In genomic region chr17:83782740-83783139, GRCm38 (mm10) we compare ENCODE assay signal across 10 mouse cellular contexts.
DNase-seq lines count a peak whose midpoint lies in the region; ATAC-seq lines count a peak whose summit lies in the region.
"Had no signal": no experiment of that assay in that cellular context is flagged by ENCODE, and none has a peak within 500 bp of the region (broad histone marks: within the 10 kb centered on the region; RNA-seq: fewer than 3 reads in every experiment).

No protein-coding gene starts in this region.

- peak overlapping the region; percentile 4; the same call in 1 of the 2 replicates for H3K27ac ChIP-seq in embryonic facial prominence, embryonic 15.5 days (replicated peaks)

- no peaks in the 10 kb centered on the region for H3K9me3 ChIP-seq in embryonic facial prominence, embryonic 15.5 days (replicated peaks)

- no peak for DNase-seq in frontal cortex, postnatal 25 days (ENCODE audit: low spot score in 2 of 2)
- peak; percentile 58 for DNase-seq in MN1 (ENCODE audit: low spot score)
- peak; percentile 44 to 68 for DNase-seq in left cerebral cortex, adult 18-20 months (ENCODE audit: low spot score in 2 of 2)
- DNase-seq in urinary bladder, adult 2 months (ENCODE audit: low spot score), result no peak
- no peak for DNase-seq in adrenal gland, postnatal 10 days
- DNase-seq: adrenal gland, postnatal 14 days had no signal

- no peaks in the 10 kb centered on the region for H3K27me3 ChIP-seq in embryonic facial prominence, embryonic 15.5 days

- no peak overlapping the region for H3K4me2 ChIP-seq in embryonic facial prominence, embryonic 15.5 days (replicated peaks)

- no peak overlapping the region for H3K4me3 ChIP-seq in embryonic facial prominence, embryonic 15.5 days (replicated peaks)
- H3K4me3 ChIP-seq: erythroblast, embryonic 14.5 days had no signal

- peaks cover 15% of the 10 kb centered on the region for H3K4me1 ChIP-seq in embryonic facial prominence, embryonic 15.5 days

- H3K36me3 ChIP-seq in embryonic facial prominence, embryonic 15.5 days, result peaks cover 7% of the 10 kb centered on the region; the same call in 1 of the 2 replicates

- peak; percentile 96 for ATAC-seq in frontal cortex, adult (ENCODE audit: low TSS enrichment)
- ATAC-seq in embryonic facial prominence, embryonic 15.5 days (ENCODE audit: insufficient number of reproducible peaks, low FRiP score, low TSS enrichment, low read depth), result peak; percentile 82; the same call in 1 of the 2 replicates
- no peak for ATAC-seq in granulocyte monocyte progenitor cell, adult 5-6 weeks (replicated peaks; ENCODE audit: poor library complexity, severe bottlenecking)

- 28% methylated on average over 5 of the region's 5 CpGs for WGBS in embryonic facial prominence, embryonic 15.5 days

- H3K9ac ChIP-seq in embryonic facial prominence, embryonic 15.5 days, result no peak overlapping the region

Comparison
In these comparisons a context has a peak if more than half of its experiments do, and no peak if none do; other contexts are left out.
1. DNase-seq: peak in MN1 (single experiment) and left cerebral cortex, adult 18-20 months (2 of 2); none in frontal cortex, postnatal 25 days (0 of 2), urinary bladder, adult 2 months (single experiment) and adrenal gland, postnatal 10 days (single experiment).